Mouse (Mus musculus) heart, postnatal 25 days (tissue): ENCODE results near the gene St6gal1. TPM values are rescaled to one million over a fixed set of nuclear protein-coding genes. Genes with fewer than 3 reads are reported as not detected.

Source experiments
- DNase-seq: peaks from one replicate; pipeline ENCODE4 v3.0.0; 2022; ENCODE audit warnings: low spot score
- intact Hi-C: fragments of 180-260 bp; cut with DNase I; formaldehyde crosslinking; loops from one replicate; pipeline ENCODE4 v1.15.1; 2025
- total RNA-seq, 2 experiments: library from RNA; stranded (reverse); gene quantifications; 2 replicates each; pipeline ENCODE4 v1.2.3; 2021

The St6gal1 gene
- total RNA-seq, 2 experiments from 2014 or later = 11.5 to 11.7 TPM

DNA sequence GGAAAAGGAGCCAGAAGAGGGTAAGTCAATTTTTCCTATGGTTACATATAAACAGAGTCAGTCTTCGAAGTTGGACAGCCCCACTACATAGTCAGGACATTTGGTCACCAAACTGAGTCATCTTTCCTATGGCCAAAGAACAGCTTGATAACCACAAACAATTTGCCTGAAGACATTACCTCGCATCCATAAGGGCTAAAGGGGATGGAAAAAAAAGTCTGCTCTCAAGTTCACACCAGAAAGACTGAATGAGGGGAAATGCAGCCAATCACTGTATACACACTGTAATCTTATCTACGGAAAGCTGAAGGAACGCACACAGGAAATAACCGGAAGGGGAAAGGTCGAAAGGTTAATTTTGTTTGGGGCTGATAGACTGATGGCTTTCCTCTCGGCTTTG, 6.2 kb upstream of the St6gal1 start:
- intact Hi-C loops = loop anchor here (5.0 kb wide), 1 partner anchor 51 kb away; no protein-coding TSS in a partner anchor

DNA sequence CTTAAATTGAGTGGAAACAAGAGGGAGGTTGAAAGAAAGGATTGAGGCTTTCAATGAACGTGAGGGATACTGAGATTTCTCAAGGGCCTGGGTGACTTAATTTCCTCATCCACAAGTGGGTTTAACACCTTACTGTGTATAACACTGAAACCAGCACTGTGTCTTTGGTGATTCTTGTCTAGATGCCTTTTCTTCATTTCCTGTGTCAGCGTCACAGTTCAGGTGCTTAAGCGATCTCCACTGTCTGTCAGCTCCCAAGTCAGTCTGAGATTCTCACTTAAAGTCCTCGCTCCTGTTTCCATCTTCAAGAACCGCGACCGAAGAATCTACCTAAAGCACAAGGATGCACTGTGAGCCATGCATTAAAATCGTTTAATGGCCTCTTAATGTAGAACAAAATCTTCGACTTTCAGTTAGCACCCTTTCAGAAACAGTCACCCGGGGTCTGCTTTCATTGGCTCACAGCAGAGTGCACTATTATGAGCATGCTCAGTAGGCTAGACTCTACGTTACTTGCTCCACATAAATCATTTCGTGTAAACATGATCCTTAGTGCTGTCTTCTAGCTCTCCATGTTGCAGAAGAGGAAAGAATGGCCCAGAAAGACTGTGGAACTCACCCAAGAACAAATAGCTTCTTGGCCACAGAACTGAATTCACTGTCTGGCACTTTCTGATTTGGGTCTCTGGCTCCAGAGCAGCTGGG, 1.2 kb upstream of the St6gal1 start:
- intact Hi-C loops = no loop called here
- no peak for DNase-seq

More for the DNA sequence above, 6.2 kb upstream of the St6gal1 start:
- DNase-seq = no peak

DNA sequence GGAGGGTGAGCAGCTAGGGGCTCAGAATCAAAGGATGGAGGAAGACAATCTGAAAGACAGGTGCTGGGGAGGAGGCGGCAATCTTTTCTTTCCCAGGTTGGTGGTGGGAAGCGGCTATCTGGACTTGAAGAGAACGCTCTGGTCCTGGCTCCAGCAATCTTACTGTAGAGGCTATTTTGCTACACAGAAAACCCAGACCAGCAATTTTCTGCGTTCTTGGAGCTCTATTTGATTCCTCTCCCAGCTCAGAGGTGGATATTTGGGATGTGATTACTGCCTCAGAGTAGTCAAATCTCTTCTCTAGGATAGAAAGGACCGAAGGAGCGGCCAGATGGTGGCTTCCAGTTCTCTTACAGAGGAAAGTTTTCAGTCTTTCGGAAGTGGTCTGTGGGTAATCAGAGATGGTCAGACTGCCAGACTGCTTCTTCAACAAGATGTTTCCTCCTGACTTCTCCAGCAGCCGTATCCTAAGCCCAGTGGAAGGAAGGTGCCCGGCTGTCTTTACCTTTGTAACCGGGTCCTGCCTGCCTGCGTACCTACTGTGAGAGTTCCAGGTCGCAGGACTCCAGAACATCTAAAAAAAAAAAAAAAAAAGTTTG, 570 bp upstream of the St6gal1 start:
- intact Hi-C loops = loop anchor here (2.0 kb wide), 2 partner anchors 73 to 179 kb away; no protein-coding TSS in a partner anchor
- no peak for DNase-seq

DNA sequence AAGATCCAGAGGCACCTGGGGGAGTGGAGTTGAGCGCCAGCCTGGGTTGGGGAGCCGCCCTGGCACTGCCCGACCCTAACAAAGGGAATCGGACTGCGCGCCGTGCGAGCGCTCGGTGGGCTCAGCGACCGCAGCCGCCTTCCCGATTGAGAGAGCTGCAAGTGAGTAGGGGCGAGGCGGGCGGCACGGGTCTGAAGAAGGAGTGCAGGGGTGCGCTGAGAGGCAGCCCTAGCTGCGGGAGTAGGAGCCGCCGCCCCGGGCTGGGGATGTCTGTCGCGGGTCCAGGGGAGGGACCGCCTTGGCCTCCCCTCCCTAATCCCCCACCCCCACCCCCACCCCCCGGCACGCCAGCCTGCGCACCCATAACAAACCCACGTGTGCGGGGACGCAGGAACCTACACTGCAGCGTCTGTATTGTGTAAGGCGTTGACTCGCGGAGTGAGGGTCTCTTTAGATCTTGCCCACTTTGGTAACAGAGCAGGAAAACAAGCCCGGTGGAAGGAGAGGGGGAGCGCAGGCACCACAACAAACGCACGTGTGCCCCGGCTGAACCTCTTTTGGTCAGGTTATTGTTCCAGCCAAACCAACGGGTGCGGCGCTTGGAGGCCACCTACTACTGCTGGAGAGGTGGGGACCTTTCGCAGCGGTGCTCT, 655 bp downstream of the St6gal1 start:
- DNase-seq = peak; percentile 9
- intact Hi-C loops = loop anchor here (2.0 to 5.0 kb wide), 3 partner anchors 74 to 178 kb away; partner anchors contain the start of gene Eif4a2

DNA sequence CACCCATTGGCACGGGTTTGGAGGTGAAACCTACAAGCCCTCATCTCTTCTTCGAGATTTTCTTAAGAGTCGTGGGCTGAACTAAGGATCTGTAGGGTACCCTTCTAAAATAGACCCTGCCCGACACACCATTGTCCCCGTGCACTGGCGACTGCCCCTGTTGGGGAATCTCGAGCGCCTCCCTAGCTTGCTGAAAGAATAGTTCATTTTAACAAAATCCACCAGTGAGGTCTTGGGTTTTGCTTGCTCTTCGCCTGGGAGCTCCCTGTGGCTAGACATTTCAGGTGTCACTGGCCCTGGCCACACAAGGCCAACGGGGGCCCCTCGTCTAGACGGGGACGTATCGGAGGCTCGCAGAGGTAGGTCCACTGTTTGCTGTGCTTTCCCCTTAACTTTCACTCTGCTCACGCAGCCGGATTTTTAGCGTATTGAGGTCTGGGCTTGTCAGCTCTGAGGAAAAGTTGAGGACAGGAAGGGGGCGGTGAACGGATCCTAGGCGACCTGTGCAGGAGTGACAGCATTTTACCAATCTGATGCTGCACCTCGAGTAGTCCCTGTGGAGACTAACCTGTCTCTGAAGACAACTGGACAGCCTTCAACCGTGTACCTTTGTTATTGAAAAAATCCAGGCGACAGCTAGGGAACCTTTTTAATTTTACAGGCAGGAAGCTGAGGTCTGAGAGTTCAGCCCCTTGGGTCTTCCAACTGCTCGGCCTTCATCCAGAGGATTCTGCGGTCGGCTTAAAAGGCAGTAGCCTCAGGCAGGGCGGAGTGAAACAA, 1.5 kb downstream of the St6gal1 start:
- intact Hi-C loops = loop anchor here (2.0 to 5.0 kb wide), 4 partner anchors 45 to 177 kb away; partner anchors contain the start of gene Eif4a2
- peak; percentile 18 for DNase-seq

DNA sequence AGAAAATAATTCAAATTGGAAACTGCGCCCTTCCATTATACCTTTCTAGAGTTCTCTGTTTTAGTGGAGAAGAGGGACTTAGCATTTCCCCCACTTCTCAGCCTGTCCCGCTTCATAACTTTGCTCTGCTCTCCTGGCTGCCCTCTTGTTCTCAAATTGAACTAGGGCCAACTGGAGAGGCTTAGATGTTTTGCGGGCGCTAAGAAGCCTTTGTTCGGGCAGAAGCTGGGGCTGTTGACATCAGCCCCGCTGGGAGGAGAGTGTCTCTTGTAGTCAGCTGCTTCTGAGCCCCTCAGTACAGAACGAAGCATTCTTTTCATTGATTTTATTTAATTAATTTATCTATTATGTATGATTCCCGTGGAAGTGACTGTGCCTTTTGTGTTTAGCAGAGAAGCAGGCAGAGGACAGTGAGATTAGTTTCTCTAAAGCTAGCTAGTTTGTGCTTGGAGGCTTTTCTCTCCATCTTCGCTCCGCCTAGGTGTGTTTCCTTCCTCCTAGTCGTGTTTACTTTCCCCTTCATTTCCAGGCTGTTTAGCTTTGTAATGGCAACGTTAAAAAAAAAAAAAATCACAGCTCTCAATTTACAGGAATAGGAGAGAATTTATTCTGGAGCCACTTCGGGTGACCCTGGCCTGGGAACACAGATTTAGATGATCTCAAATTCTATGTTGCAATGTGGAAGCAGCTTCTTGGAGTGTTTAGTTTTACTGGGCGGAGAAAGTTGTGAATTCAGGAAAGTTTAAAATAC, 2.2 kb downstream of the St6gal1 start:
- peak; percentile 16 for DNase-seq
- intact Hi-C loops = loop anchor here (2.0 to 5.0 kb wide), 2 partner anchors 44 to 119 kb away; partner anchors contain the start of gene Eif4a2

DNA sequence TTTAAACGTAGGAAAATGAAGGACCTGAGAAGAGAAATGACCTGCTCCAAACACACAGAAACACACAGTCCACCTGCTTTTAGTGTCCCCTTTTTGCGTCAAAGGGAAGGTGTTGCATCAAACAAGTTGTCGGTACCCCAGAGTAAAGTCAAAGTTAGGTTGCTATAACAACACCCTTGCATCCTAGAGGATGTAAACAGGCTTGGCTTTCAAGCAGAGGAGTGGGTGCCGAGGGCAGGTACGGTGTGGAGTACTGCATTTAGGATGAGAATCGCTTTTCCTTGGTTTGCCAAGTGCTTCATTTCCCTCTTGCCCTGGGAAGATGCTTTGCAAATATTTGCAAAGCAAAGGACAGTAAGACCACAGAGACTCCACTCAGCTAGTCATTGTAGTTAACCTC, 3.3 kb downstream of the St6gal1 start:
- no peak for DNase-seq
- intact Hi-C loops = loop anchor here (2.0 to 5.0 kb wide), 2 partner anchors 43 to 121 kb away; partner anchors contain the start of gene Eif4a2

DNA sequence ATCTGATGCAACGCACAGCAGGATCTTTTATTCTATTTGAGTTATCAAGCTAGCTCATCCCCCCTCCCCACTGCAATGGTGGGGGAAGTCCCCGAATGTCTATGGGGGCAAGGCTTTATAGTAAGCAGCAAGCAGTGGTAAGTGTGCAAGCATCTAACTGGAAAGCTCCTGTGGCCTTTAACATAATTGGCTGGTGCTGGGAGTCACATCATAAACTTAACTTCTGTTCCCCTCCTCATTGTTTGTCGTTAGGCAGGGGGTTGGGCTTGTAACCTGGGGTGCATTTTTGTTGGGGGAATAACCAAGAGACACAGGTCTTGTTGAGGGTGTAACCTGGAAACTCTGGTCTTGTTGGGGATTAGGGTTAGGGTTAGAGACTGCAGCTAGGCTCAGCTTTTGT, 3.9 kb downstream of the St6gal1 start:
- intact Hi-C loops = loop anchor here (5.0 kb wide), 1 partner anchor 121 kb away; the partner anchor contains the start of gene Eif4a2
- DNase-seq = no peak

DNA sequence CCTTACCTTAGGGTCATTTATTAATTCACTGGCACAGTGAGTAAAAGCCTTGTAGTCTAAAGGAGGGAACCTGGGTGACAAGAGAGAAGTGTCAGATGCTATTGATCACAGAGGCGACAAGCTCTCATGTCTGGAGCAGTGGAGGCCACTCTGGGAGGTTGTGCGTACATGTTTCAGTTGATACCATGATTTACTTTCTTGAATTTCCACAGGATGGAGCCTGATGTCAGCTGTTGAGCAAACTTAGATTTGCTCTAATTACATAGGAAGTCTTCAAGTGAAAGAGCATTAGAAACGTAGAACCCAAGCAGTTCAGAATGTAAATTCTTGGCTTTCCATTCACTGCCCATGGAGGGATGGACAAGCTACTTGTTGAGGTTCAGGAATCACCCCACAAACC, 5.4 kb downstream of the St6gal1 start:
- intact Hi-C loops = loop anchor here (5.0 kb wide), 1 partner anchor 123 kb away; the partner anchor contains the start of gene Eif4a2
- DNase-seq = no peak

DNA sequence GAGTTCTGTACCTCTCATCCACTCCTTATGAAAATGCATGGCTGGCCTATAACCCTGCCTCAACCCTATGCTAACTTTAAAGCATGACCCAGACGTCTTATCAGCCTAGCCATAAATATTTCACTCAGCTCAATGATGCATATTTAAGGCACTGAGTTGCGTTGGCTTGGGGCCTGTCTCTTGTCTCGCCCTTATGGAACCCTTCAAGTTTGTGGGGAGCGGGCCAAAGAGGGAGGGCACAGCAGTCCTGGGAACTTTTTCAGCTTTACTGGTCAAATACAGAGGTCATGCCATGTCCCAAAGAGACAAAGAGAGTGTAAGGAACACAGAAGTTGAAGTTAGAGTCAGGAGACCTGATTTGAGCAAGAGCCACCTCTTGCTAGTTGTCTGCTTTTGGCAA, 6.6 kb downstream of the St6gal1 start:
- intact Hi-C loops = no loop called here
- no peak for DNase-seq

DNA sequence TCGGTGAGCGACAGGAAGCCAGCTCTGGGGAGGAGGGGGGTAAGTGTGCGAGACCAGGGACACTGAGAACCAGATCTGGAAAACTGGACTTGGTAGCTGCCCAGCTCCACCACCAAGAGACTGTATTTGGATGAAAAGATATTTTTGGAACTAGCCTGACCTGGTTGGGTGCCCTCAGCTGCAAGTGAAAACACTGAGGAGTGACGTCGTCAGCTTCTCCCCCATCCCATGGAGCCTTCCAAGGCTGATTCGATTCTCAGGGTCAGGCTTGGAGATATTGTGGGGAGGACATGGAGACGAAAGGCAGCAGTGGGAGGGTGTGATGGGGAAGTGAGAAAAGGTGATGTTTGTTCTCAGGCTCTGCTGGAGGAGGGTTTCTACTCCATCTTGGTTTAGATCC, 8.2 kb downstream of the St6gal1 start:
- intact Hi-C loops = no loop called here
- no peak for DNase-seq

DNA sequence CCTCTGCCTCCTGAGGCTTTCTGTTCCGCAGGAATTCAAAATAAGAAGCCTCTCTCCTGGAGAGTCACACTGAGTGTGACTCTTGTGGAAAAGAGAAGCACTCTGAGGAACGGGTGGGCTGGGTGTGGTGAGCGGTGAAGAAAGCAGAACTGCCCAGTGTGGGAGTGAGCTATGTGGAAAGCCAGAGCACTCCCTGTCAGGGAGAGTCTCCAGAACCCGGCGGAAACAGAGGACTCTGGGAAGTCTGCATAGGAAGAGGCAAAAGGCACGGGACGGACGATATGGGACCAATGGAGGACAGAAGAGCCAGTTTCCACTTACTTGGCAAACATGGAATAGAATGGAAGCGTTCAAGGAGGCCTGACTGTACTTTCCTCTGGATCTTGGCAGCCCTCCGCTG, 9.0 kb downstream of the St6gal1 start:
- peak; percentile 53 for DNase-seq
- intact Hi-C loops = no loop called here

DNA sequence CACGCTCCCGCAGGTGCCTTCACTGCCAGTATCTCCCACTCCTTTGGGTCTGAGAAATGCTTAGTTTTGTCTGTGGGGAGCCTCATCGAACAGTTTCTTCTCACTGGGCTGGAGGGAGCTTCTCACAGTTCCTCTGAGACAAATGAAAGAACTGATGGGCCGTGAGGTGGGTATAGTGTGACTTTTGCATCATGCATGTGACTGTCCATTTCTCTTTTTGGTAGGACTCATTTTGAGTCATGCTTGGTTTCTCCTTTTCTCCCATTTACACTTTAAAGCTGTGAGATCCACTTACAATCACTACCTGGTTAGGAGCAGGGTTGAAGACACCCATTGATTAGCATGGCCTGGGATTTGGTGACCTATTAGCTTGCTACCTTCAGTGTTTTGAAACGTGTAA, 10.0 kb downstream of the St6gal1 start:
- intact Hi-C loops = no loop called here
- no peak for DNase-seq

DNA sequence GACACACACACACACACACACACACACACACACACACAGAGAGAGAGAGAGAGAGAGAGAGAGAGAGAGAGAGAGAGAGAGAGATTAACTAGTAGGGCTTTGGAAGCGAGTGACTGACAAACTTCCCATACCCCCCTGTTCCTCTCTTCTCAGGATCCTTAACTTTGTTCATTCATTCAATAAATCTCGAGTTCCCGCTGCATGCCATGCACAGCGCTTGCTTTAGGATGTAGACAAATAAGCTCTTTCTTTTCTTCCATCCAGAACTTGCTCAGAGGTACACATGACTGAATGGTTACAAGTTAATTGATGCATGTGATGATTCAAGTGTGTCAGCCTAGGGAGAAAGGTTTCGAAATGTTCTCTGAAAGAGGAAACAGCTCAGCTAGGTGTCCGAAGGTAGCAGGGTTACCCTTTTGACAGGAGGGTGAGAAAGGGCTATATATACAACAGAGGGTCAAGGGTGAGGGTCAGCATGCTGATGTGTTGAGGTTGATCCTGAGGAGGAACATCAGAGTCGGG, 10.7 kb downstream of the St6gal1 start:
- intact Hi-C loops = no loop called here
- DNase-seq = no peak

DNA sequence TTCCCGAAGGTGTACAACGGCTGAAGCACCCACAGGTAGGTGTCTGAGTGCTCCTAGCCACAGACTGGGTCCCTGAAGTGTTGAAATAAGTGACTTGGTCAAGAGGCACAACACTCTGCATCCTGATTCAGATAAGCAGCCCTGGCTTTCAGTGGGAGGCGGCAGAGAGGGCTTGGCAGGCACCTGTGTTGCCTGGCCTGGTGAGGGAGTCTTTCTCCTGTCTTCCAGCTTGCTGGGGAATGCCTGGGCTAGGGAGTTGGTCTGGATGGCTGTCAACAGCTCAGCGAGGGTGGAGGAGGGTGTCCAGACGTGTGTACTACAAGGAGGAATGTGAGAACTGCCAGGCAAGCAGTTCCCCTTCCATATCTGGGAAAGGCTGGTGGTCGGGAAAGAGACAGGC, 15.0 kb downstream of the St6gal1 start:
- DNase-seq = no peak
- intact Hi-C loops = no loop called here

DNA sequence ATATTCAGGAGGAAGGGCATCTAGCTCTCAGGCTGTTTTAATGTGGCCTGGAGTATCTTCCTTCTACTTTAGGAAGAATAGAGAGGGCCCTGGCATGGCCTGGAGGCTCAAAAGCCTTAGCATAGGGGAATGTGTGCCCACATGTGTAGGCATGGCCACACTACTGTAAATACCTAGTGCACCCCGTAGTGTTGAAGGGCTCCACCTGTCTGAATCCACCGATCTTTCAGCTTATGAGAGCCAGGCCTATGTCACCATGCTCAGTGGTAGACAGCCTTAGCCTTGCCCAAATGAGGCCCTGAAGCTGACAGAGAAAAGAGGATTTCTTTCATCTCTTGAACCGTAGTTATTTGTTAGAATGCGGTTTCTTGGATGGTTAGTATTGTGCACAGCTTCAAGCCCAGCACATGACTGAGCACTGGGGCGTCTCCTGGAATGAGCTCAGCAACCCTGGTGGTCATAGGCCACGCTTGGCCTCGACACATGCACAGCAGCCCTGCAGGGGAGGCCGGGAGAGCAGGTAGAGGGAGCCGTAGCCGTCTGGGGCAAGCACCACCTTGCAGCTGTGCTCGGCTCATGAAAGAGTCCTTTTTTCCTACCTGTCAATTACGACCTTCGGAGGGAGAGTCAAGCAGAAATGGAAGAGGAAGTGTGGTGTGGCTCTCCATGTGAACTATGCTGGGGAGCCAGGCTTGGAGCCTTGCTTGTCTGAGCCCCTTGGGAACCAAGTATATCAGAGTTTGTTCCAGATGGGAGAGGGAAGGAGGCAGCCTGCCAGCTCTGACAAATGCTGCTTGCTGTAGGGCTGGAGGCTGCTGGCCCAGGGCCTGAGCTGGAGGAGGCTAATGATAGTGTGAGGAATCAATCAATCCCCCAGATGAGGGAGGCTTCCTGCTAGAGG, 15.8 kb downstream of the St6gal1 start:
- intact Hi-C loops = no loop called here
- peak; percentile 82 for DNase-seq

DNA sequence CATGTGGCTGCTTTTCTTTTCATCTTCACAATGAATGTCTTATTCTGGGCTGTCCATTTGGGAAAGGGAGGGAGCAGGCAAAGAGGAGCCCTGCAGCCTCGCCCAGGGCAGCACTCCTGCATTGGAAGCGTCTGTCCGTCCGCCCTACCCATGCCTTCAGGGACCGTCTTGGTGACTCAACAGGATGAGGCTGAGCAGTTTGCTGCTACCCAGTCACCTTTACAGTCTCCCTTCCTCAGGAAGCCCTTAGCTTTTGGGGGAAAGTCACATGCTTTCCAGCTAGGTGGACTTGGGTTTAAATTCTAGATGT, 16.4 kb downstream of the St6gal1 start:
- DNase-seq = no peak
- intact Hi-C loops = no loop called here

DNA sequence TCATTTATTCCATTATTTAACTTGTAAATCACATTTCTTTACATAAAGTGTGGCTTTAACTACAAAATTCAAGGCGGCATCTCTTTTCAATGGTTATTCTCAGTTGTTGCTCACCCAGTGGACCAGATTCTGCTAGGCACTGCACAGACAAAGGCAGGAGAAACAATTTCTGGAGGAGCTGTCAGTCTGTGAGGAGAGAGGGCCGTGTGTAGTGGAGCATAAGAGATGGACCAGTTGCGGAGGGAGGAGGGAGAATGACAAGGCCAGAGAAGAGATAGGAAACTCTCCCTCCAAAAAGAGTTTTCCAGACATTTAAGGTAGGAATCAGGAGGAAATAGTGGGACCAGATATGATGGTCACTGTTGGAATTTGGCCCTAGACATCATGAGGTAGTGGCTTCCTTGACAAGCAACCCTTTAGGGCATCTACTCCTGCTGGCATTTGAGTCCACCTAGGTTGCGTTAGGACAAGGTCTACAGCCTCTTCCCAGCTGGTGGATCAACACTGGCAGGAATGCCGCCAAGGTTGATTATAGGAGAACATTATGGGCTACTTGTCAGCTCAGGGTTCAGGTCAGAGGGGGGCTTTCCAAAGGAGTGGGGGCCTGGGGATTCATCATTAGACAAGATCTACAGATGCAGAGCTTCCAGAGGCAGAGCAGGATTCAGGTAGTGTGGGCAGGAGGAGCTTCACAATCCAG, 19.3 kb downstream of the St6gal1 start:
- no peak for DNase-seq
- intact Hi-C loops = no loop called here
